Mouse (Mus musculus) intestine, embryonic 14.5 days (tissue): ENCODE results near the gene Ppara. TPM values are rescaled to one million over a fixed set of nuclear protein-coding genes. Genes with fewer than 3 reads are reported as not detected.

Source experiments
- ATAC-seq: fragments of 200-750 bp; cut with Nextera tagmentation; replicated peaks from 2 replicates; pipeline ENCODE4 v1.8.0; 2017; ENCODE audit warnings: low read depth, moderate number of reproducible peaks, moderate TSS enrichment, moderate library complexity; ENCODE audit not compliant: low FRiP score, low TSS enrichment
- DNase-seq: peaks from one replicate; pipeline ENCODE4 v3.0.0-alpha.2; 2018; ENCODE audit warnings: low spot score
- H3K27ac ChIP-seq: fragments of 300-500 bp; sonication (generic); 2 replicates; pipeline ENCODE4 v1.5.1; 2014; ENCODE audit warnings: low read depth, mild to moderate bottlenecking, control low read depth
- H3K27me3 ChIP-seq: fragments of 300-500 bp; sonication (generic); replicated peaks from 2 replicates; pipeline ENCODE4 v1.6.1; 2014; ENCODE audit warnings: low read length, control low read depth; ENCODE audit not compliant: control insufficient read depth, insufficient read depth
- H3K36me3 ChIP-seq: fragments of 300-500 bp; sonication (generic); 2 replicates; pipeline ENCODE4 v1.6.1; 2014; ENCODE audit warnings: low read length, control low read depth; ENCODE audit not compliant: control insufficient read depth, insufficient read depth
- H3K4me1 ChIP-seq: fragments of 300-500 bp; sonication (generic); replicated peaks from 2 replicates; pipeline ENCODE4 v1.6.1; 2014; ENCODE audit warnings: low read length, control low read depth, mixed read lengths; ENCODE audit not compliant: control insufficient read depth, insufficient read depth
- H3K4me2 ChIP-seq: fragments of 300-500 bp; sonication (generic); 2 replicates; pipeline ENCODE4 v1.6.1; 2014; ENCODE audit warnings: low read length
- H3K4me3 ChIP-seq: fragments of 300-500 bp; sonication (generic); 2 replicates; pipeline ENCODE4 v1.5.1; 2014; ENCODE audit warnings: low read depth, low read length, control low read depth, mixed read lengths
- H3K9ac ChIP-seq: fragments of 300-500 bp; sonication (generic); 2 replicates; pipeline ENCODE4 v1.6.1; 2014; ENCODE audit warnings: mild to moderate bottlenecking, low read length
- H3K9me3 ChIP-seq: fragments of 300-500 bp; sonication (generic); 2 replicates; pipeline ENCODE4 v1.6.1; 2016; ENCODE audit warnings: low read length, control low read depth; ENCODE audit not compliant: control insufficient read depth
- WGBS: fragments of 180-500 bp; shearing (Covaris S2); extraction: QIAGEN DNeasy Blood & Tissue Kit; methylation state at CpG from one replicate; pipeline ENCODE4 v1.1.7; 2014; 5-methylcytosine and 5-hydroxymethylcytosine counted together
- polyA plus RNA-seq: library from polyadenylated mRNA; unstranded; fragments of >200 nt; fragmentation: Nextera tagmentation; extraction: Ambion mirVana; gene quantifications from 2 replicates; pipeline ENCODE4 v1.2.1, GENCODE M21; 2014

Gene Ppara
- polyA plus RNA-seq, 1 experiment from 2014 or later = 7.6 TPM

DNA sequence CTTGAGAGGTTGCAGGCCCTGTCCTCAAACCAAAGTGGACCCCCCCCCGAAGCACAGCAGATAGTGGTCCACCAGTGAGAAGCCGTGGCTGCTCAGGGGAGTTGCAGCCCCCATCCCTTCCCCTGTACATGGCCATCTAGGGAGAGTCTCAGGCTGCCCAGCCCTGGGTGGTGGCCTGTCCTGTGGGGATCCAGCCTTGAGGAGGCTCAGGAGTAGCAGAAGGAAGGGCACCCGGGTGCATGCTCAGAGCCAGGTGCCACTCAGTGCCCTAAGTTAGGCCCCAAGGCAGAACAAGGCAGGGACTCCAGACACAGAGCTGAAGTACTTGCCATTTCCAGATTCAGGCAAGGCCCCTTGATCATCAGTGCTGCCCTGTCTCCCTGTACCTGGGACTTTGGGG, 19.7 kb upstream of the Ppara start:
- no peak overlapping the region for H3K4me2 ChIP-seq
- no peak for ATAC-seq
- H3K4me1 ChIP-seq = no peaks in the 10 kb centered on the region
- 85% methylated on average over 3 of the region's 3 CpGs for WGBS
- H3K36me3 ChIP-seq = no peaks in the 10 kb centered on the region
- no peaks in the 10 kb centered on the region for H3K27me3 ChIP-seq
- H3K9me3 ChIP-seq = no peaks in the 10 kb centered on the region
- H3K27ac ChIP-seq = no peak overlapping the region
- no peak overlapping the region for H3K4me3 ChIP-seq
- DNase-seq = no peak
- H3K9ac ChIP-seq = no peak overlapping the region

DNA sequence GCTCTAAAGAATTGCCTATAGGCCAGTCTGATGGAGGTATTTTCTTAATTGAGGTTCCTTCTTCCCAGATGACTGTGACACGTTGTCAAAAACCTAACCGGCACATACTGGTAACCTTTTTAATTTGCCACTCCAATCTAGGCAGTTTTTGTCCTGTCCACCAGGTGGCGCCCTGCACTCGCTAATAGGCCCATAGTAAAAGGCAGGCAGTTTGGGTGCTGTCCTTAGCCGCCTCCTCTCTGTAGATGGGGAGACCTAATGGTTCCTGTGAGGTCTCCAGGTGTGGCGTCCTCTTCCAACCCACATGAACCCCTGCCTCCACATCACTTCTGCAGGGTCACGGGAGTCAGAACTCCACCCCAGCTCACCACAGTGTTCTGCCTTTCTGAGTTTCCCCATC, 18.7 kb upstream of the Ppara start:
- Histone ChIP-seq H3K36me3 (no peaks in the 10 kb centered on the region), H3K27ac (no peak overlapping the region), H3K27me3 (no peaks in the 10 kb centered on the region), H3K4me3 (no peak overlapping the region), H3K4me2 (no peak overlapping the region), H3K4me1 (no peaks in the 10 kb centered on the region), H3K9ac (no peak overlapping the region), H3K9me3 (no peaks in the 10 kb centered on the region)
- DNase-seq (peak; percentile 92), ATAC-seq (no peak)
- 9% methylated on average over 7 of the region's 7 CpGs for WGBS

DNA sequence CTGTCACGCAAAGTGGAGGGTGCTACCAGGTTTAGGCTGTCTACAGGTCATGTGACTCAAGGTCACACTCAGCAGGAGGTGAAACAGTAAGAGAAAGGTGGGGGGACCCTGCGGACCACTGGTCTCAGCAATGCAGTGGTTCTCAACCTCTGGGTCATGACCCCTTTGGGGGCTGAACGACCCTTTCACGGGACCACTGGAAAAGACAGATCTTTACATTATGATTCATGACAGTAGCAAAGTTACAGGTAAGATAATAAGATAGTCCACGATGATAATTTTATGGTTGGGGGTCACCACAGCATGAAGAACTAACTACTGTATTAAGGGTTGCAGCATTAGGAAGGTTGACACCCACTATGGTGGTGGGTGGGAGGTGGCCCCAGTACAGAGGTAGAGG, 18.2 kb upstream of the Ppara start:
- H3K4me2 ChIP-seq = no peak overlapping the region
- H3K4me3 ChIP-seq = no peak overlapping the region
- no peaks in the 10 kb centered on the region for H3K9me3 ChIP-seq
- 74% methylated on average over 5 of the region's 5 CpGs for WGBS
- H3K9ac ChIP-seq = no peak overlapping the region
- no peaks in the 10 kb centered on the region for H3K4me1 ChIP-seq
- no peak overlapping the region for H3K27ac ChIP-seq
- DNase-seq (no peak), ATAC-seq (no peak)
- H3K27me3 ChIP-seq = no peaks in the 10 kb centered on the region
- H3K36me3 ChIP-seq = no peaks in the 10 kb centered on the region

DNA sequence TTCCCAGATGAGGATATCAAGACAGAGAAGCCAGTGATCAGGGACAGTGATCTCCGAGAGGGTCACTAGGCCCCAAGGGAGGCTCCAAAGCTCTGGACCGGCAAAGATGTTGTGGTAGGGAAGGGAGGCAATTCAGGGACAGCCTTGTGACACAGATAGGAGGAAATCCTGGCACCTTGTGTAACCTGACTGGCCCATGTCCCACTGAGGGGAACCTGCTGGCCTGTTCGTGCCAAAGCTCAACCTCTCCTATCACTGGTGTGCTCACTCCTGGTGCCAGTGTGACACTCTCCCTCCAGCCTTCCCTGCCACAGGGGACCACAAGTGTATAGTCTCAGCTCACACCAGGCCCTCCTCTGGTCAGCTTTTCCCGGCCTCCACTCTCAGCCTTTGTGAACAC, 17.8 kb upstream of the Ppara start:
- Histone ChIP-seq H3K27me3 (no peaks in the 10 kb centered on the region), H3K9me3 (no peaks in the 10 kb centered on the region), H3K27ac (no peak overlapping the region), H3K9ac (no peak overlapping the region), H3K4me2 (no peak overlapping the region), H3K4me1 (no peaks in the 10 kb centered on the region), H3K4me3 (no peak overlapping the region), H3K36me3 (no peaks in the 10 kb centered on the region)
- 67% methylated on average over 4 of the region's 4 CpGs for WGBS
- DNase-seq = no peak
- no peak for ATAC-seq

DNA sequence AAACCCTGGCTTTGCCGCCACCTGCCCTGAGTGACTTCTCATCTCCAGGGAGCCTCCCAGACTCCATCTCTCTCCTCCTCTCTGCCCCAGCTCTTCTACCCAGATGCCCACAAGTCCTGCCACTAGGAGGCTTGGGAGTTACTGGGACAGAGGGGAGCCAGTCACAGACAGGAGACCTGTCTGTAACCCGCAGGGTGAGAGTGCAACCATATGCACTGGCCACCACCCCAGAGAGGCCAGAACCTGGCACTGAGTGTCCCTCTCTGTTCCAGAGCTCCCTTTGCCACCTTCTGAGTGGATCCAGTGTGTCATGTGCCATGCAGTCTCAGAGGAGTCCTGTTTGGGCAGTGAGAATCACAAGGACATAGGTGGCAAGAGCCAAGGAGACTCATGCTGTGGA, 17.0 kb upstream of the Ppara start:
- no peak for ATAC-seq
- Histone ChIP-seq H3K9ac (no peak overlapping the region), H3K9me3 (no peaks in the 10 kb centered on the region), H3K36me3 (no peaks in the 10 kb centered on the region), H3K4me1 (no peaks in the 10 kb centered on the region), H3K4me2 (no peak overlapping the region), H3K27ac (no peak overlapping the region), H3K4me3 (no peak overlapping the region), H3K27me3 (no peaks in the 10 kb centered on the region)
- WGBS = 85% methylated on average over 2 of the region's 2 CpGs
- DNase-seq = no peak

DNA sequence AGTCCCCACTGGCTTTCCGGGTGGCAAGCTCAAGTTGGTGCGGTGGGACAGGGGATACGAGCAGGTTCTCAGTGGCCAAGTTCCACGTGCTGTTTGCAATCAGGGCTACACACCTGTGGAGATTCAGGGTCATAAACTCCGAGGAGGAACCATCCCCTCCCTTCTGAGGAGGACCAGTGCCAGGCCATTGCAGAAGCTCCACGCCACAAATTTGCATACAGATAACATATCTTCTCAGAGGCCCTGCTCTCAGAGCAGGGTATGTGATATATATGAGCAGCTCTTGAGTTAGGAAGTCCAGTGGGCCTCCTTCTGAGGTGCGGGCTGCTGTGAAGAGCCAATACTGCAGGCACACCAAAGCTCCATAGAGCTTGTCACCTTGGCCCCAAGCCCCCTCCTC, 15.8 kb upstream of the Ppara start:
- 70% methylated on average over 7 of the region's 7 CpGs for WGBS
- no peaks in the 10 kb centered on the region for H3K27me3 ChIP-seq
- no peaks in the 10 kb centered on the region for H3K9me3 ChIP-seq
- no peaks in the 10 kb centered on the region for H3K4me1 ChIP-seq
- no peak overlapping the region for H3K9ac ChIP-seq
- ATAC-seq = no peak
- H3K27ac ChIP-seq = no peak overlapping the region
- DNase-seq = no peak
- H3K4me2 ChIP-seq = no peak overlapping the region
- no peaks in the 10 kb centered on the region for H3K36me3 ChIP-seq
- no peak overlapping the region for H3K4me3 ChIP-seq

DNA sequence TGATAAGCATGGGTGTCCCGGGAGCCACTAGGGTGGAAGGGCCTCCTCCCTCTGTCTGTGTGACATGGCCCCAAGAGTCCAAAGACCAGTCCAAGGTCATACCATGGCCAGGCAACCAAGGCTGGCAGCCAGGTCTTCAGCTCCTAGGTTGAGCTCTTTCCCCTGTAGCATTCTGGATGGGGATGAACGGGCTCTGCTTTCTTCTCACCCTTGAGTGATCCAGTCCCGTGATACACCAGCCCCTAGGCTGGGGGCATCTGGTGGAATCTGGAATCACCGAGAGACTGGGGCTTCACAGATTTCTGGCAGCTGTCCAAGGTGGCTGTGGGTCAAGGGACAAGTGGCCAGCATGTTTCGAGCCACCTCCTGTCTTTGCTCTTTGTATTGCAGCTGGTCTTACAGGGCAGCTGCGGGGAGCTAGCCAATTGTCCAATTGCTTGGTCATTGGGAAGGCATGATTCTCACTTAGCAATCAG, 14.4 kb upstream of the Ppara start:
- Histone ChIP-seq H3K27ac (no peak overlapping the region), H3K4me3 (no peak overlapping the region), H3K36me3 (no peaks in the 10 kb centered on the region), H3K4me1 (no peaks in the 10 kb centered on the region), H3K4me2 (no peak overlapping the region), H3K9ac (no peak overlapping the region), H3K27me3 (no peaks in the 10 kb centered on the region), H3K9me3 (no peaks in the 10 kb centered on the region)
- 55% methylated on average over 6 of the region's 6 CpGs for whole genome bisulfite sequencing
- ATAC-seq = no peak
- no peak for DNase-seq

DNA sequence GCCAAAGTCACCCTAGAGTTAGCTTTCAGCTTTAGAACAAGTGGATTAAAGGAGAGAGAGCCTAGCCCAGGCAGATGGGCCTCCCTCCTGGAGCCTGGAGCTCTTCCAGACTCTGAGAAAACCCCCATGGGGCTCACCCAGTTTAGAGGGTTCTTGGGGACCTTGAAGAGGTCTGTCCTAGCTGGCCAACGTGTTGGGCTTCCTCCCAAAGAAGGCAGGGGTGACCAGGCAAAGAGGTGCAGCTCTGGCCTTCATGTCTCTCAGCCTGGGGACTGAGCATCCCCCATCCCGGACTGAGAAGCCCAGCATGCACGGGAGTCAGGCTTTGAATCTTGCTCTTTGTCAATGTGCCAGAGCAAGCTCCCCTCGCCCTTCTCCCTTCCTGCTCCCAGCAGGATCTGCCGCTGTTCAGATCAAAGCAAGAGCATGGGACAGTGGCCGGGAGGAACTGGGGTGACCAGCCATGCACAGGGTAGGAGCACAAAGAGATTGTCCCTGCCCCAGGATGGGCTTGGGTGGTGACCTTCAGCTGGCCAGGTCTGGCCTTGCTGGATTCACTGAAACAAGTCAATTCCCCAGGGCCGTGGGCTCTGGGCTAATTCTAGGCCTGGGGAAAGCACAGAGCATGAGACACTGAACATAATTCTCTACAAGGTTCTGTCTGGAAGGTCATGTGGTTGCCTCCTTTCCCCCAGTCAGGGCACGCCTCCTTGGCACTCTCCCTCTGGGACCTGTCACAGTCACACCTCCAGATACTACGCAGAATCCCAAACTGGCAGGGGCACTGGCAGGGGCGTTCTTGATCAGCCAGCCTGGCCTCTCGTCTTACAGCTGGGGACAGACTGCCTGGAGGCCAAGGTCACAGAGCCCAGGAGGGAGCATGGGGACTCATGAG, 10.3 kb upstream of the Ppara start:
- Histone ChIP-seq H3K27me3 (no peaks in the 10 kb centered on the region), H3K27ac (no peak overlapping the region), H3K9me3 (no peaks in the 10 kb centered on the region), H3K4me3 (no peak overlapping the region), H3K4me1 (no peaks in the 10 kb centered on the region), H3K9ac (no peak overlapping the region), H3K4me2 (no peak overlapping the region), H3K36me3 (no peaks in the 10 kb centered on the region)
- WGBS = 40% methylated on average over 11 of the region's 11 CpGs
- ATAC-seq (no peak), DNase-seq (no peak)

DNA sequence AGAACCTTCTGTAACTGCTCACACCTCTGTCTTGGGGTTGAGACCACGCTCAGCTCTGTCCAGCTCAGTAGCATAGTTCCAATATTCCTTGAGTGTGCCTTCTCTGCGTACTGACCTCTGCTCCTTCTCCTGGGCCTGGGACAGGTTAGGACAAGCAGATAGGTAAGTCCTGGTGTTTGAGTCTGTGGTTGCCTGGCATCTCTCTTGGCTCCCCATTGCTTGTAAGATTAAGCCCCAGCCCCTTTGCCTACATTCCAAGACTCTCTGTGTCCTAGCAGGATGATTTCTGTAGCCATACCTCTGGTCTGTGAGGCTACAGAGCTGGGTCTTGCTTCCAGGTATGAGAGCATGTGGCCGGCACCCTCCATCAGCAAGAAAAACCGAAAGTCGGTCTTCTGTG, 6.6 kb upstream of the Ppara start:
- Histone ChIP-seq H3K27me3 (peaks cover 12% of the 10 kb centered on the region), H3K4me3 (no peak overlapping the region), H3K9me3 (no peaks in the 10 kb centered on the region), H3K36me3 (no peaks in the 10 kb centered on the region), H3K4me2 (no peak overlapping the region), H3K27ac (no peak overlapping the region), H3K9ac (no peak overlapping the region), H3K4me1 (no peaks in the 10 kb centered on the region)
- WGBS = 78% methylated on average over 5 of the region's 5 CpGs
- DNase-seq (no peak), ATAC-seq (no peak)
